In the genomic region with DNA sequence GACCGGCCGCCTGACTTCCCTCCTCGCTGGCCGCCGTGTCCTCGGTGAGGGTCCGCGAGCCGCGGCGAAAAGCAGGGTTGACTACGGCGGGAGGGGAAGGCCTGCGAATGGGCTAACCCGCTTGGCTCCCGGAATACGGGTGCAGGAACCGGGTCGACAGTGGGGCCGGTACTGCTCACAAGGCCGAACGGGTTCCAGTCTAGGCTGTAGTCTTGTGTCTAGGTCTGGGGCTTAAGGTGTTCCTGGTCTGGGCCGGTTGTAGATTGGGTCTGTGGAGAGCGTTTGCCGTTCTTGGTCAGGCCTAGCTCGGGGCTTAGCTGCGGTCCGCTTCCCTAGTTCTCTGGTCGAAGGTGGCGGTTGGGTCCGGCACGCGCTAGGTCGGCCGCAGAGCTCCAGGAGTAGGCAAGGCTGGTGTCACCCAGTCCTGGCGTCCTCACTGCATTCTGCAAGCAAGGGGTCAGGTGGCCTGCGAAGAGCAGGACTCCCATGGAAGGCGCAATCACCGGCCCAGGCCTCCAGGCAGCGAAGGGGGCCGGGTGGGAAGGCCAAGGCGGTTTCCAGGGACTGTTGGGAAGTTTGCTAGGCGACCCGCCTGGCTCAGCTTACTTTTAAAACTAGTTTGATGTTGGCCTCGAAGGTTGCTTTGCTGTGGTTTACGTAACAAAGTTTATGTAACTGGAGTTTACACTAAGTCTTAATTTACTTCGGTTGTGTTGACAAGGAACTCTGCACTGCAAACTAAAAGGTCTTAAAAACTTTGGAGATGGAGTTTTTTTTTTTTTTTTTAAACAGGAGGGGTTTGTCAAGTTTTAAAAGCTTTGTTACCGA, we compare ENCODE assay signal across 7 mouse cellular contexts. TPM values are rescaled to one million over a fixed set of nuclear protein-coding genes. Genes with fewer than 3 reads are reported as not detected.
DNase-seq lines count a peak whose midpoint lies in the region; ATAC-seq and TF ChIP-seq lines count a peak whose summit lies in the region.

No protein-coding gene starts in this region.

- under 1% methylated on average over 42 of the region's 48 CpGs for WGBS in intestine, postnatal 0 days
- under 1% methylated on average over 48 of the region's 48 CpGs for WGBS in small intestine, adult 2 months

- peak overlapping the region; percentile 79 for H3K4me2 ChIP-seq in intestine, postnatal 0 days (replicated peaks; ENCODE audit: low read depth)

- no peaks in the 10 kb centered on the region; the same call in 1 of the 2 replicates for H3K36me3 ChIP-seq in intestine, postnatal 0 days (ENCODE audit: control insufficient read depth, insufficient read depth)
- H3K36me3 ChIP-seq in small intestine, adult 2 months (ENCODE audit: control insufficient read depth, insufficient read depth, low read length) = no peaks in the 10 kb centered on the region

- DNase-seq in thymus, postnatal 10 days (ENCODE audit: low spot score in 2 of 2) = peak; percentile 49 to 59
- no peak for DNase-seq in thymus, postnatal 25 days
- DNase-seq in forelimb bud, embryonic 11.5 days (ENCODE audit: low read depth, low spot score) = peak; percentile 19
- peak; percentile 57 for DNase-seq in lung, postnatal 10 days

- H3K4me3 ChIP-seq in brown adipose tissue, adult 24 weeks (ENCODE audit: insufficient read depth, low read depth, low read length) = peak overlapping the region; percentile 70
- peak overlapping the region; percentile 81 for H3K4me3 ChIP-seq in intestine, postnatal 0 days (ENCODE audit: low read depth, low read length)
- H3K4me3 ChIP-seq in small intestine, adult 2 months (ENCODE audit: low read depth, low read length) = peak overlapping the region; percentile 70

- peak; percentile 46 for ATAC-seq in intestine, postnatal 0 days

- H3K27ac ChIP-seq in brown adipose tissue, adult 24 weeks (replicated peaks; ENCODE audit: low read depth, low read length) = peak overlapping the region; percentile 92
- peak overlapping the region; percentile 98 for H3K27ac ChIP-seq in intestine, postnatal 0 days (ENCODE audit: low read depth, low read length)
- peak overlapping the region; percentile 99 for H3K27ac ChIP-seq in small intestine, adult 2 months (ENCODE audit: insufficient read depth, low read depth, low read length)

- peaks cover 21% of the 10 kb centered on the region; the same call in 1 of the 2 replicates for H3K4me1 ChIP-seq in brown adipose tissue, adult 24 weeks (ENCODE audit: control insufficient read depth, insufficient read depth, insufficient read length, low read length)
- H3K4me1 ChIP-seq in intestine, postnatal 0 days (replicated peaks; ENCODE audit: control insufficient read depth, insufficient read depth, low read length) = 0 out of 2 replicates have a peak, but pooled peaks cover 2% of the 10 kb centered on the region
- peaks cover 16% of the 10 kb centered on the region; the same call in 1 of the 2 replicates for H3K4me1 ChIP-seq in small intestine, adult 2 months (ENCODE audit: control insufficient read depth, insufficient read depth, insufficient read length, low read length)

- 0 out of 2 replicates have a peak, but pooled peaks have one; percentile 17 for TF ChIP-seq POLR2A in small intestine, adult 2 months (IDR thresholded peaks at IDR 0.05; ENCODE audit: low read depth, low read length)

- peak overlapping the region; percentile 93 for H3K9ac ChIP-seq in intestine, postnatal 0 days (ENCODE audit: low read depth, low read length)

- no peaks in the 10 kb centered on the region for H3K9me3 ChIP-seq in intestine, postnatal 0 days (ENCODE audit: control insufficient read depth)

- no peaks in the 10 kb centered on the region for H3K27me3 ChIP-seq in intestine, postnatal 0 days (replicated peaks; ENCODE audit: control insufficient read depth, insufficient read depth, low read length)
- no peaks in the 10 kb centered on the region for H3K27me3 ChIP-seq in small intestine, adult 2 months (ENCODE audit: control insufficient read depth, insufficient read depth, low read length)

- TF ChIP-seq CTCF in intestine, postnatal 0 days (IDR thresholded peaks at IDR 0.05; ENCODE audit: low read depth) = no peak
- TF ChIP-seq CTCF in small intestine, adult 2 months (IDR thresholded peaks at IDR 0.05; ENCODE audit: extremely low read depth, insufficient read length, insufficient replicate concordance, low read depth, low read length) = no peak

RNA-seq across cellular contexts. Expression of a gene that starts 0.6 kb away (rescaled TPM):
- polyA plus RNA-seq in brown adipose tissue, adult 24 weeks (2012; ENCODE audit: insufficient read depth, insufficient read length, missing spikeins) = not detected in 2 replicates
- polyA plus RNA-seq in intestine, postnatal 0 days (2015; fragmentation: Nextera tagmentation; extraction: Ambion mirVana) = not detected in 2 replicates
- polyA plus RNA-seq in small intestine, adult 2 months (2012; rRNA removed) = not detected in 2 replicates

RNA-seq across cellular contexts. Expression of a gene that starts 0.8 kb away (rescaled TPM):
- 93.7 and 110 TPM in 2 replicates for polyA plus RNA-seq in brown adipose tissue, adult 24 weeks (2012; ENCODE audit: insufficient read depth, insufficient read length, missing spikeins)
- polyA plus RNA-seq in intestine, postnatal 0 days (2015; fragmentation: Nextera tagmentation; extraction: Ambion mirVana) = 109 and 116 TPM in 2 replicates
- polyA plus RNA-seq in small intestine, adult 2 months (2012; rRNA removed) = 8.4 and 21.7 TPM in 2 replicates
